Mouse (Mus musculus): Measurements from ENCODE around the gene Cstad. TPM values are rescaled to one million over a fixed set of nuclear protein-coding genes. Genes with fewer than 3 reads are reported as not detected.

Gene Cstad
- polyA plus RNA-seq, 1 experiment from 2014 or later: 1.7 TPM

GRCm38 (mm10) chr2:30613574-30613973 lies 18.7 kb downstream of the Cstad start:
- H3K9ac ChIP-seq (ENCODE audit: low read depth, low read length): peak overlapping the region; percentile 56
- peak overlapping the region; percentile 55 for H3K4me2 ChIP-seq (ENCODE audit: low read depth, low read length)
- peak; percentile 76 for ATAC-seq (ENCODE audit: low read depth)
- peak overlapping the region; percentile 21 for H3K4me3 ChIP-seq (ENCODE audit: low read depth, low read length)
- 1% methylated on average over 18 of the region's 18 CpGs for WGBS
- no peaks in the 10 kb centered on the region for H3K9me3 ChIP-seq (ENCODE audit: control insufficient read depth, low read length)
- no peaks in the 10 kb centered on the region for H3K36me3 ChIP-seq (ENCODE audit: control insufficient read depth, insufficient read depth, low read length)
- H3K4me1 ChIP-seq (ENCODE audit: control insufficient read depth, insufficient read depth, low read length): peaks cover 19% of the 10 kb centered on the region
- peak overlapping the region; percentile 72 for H3K27ac ChIP-seq (replicated peaks; ENCODE audit: low read depth, low read length)
- peak; percentile 90 for DNase-seq (ENCODE audit: low spot score)
- H3K27me3 ChIP-seq (replicated peaks; ENCODE audit: control insufficient read depth, insufficient read depth, low read length): no peaks in the 10 kb centered on the region

GRCm38 (mm10) chr2:30614151-30614923 lies 19.5 kb downstream of the Cstad start:
- Histone ChIP-seq H3K9ac (ENCODE audit: low read depth, low read length) (peak overlapping the region; percentile 56), H3K4me2 (ENCODE audit: low read depth, low read length) (peak overlapping the region; percentile 55), H3K36me3 (ENCODE audit: control insufficient read depth, insufficient read depth, low read length) (no peaks in the 10 kb centered on the region), H3K9me3 (ENCODE audit: control insufficient read depth, low read length) (no peaks in the 10 kb centered on the region), H3K27me3 (replicated peaks; ENCODE audit: control insufficient read depth, insufficient read depth, low read length) (no peaks in the 10 kb centered on the region), H3K4me1 (ENCODE audit: control insufficient read depth, insufficient read depth, low read length) (peaks cover 21% of the 10 kb centered on the region), H3K4me3 (ENCODE audit: low read depth, low read length) (peak overlapping the region; percentile 21), H3K27ac (replicated peaks; ENCODE audit: low read depth, low read length) (peak overlapping the region; percentile 72)
- 44% methylated on average over 9 of the region's 9 CpGs for WGBS
- DNase-seq (ENCODE audit: low spot score) (no peak), ATAC-seq (ENCODE audit: low read depth) (peak; percentile 24; the same call in 1 of the 2 replicates)

- 82% methylated on average over 2 of the region's 2 CpGs for WGBS
- Histone ChIP-seq H3K27me3 (replicated peaks; ENCODE audit: control insufficient read depth, insufficient read depth, low read length) (no peaks in the 10 kb centered on the region), H3K9ac (ENCODE audit: low read depth, low read length) (no peak overlapping the region), H3K36me3 (ENCODE audit: control insufficient read depth, insufficient read depth, low read length) (no peaks in the 10 kb centered on the region), H3K4me1 (ENCODE audit: control insufficient read depth, insufficient read depth, low read length) (peaks cover 21% of the 10 kb centered on the region), H3K4me2 (ENCODE audit: low read depth, low read length) (no peak overlapping the region), H3K4me3 (ENCODE audit: low read depth, low read length) (no peak overlapping the region), H3K9me3 (ENCODE audit: control insufficient read depth, low read length) (no peaks in the 10 kb centered on the region), H3K27ac (replicated peaks; ENCODE audit: low read depth, low read length) (no peak overlapping the region)
- ATAC-seq (ENCODE audit: low read depth) (no peak), DNase-seq (ENCODE audit: low spot score) (no peak)
These were observed 21.0 kb downstream of the Cstad start for GRCm38 (mm10) chr2:30615869-30616268.

GRCm38 (mm10) chr2:30616464-30616863 lies 21.6 kb downstream of the Cstad start:
- WGBS: 71% methylated on average over 6 of the region's 6 CpGs

GRCm38 (mm10) chr2:30618487-30619248 lies 23.8 kb downstream of the Cstad start:
- Histone ChIP-seq H3K4me3 (ENCODE audit: low read depth, low read length) (no peak overlapping the region), H3K9me3 (ENCODE audit: control insufficient read depth, low read length) (no peaks in the 10 kb centered on the region), H3K36me3 (ENCODE audit: control insufficient read depth, insufficient read depth, low read length) (no peaks in the 10 kb centered on the region), H3K27me3 (replicated peaks; ENCODE audit: control insufficient read depth, insufficient read depth, low read length) (no peaks in the 10 kb centered on the region), H3K27ac (replicated peaks; ENCODE audit: low read depth, low read length) (peak overlapping the region; percentile 12), H3K9ac (ENCODE audit: low read depth, low read length) (no peak overlapping the region), H3K4me2 (ENCODE audit: low read depth, low read length) (no peak overlapping the region), H3K4me1 (ENCODE audit: control insufficient read depth, insufficient read depth, low read length) (peaks cover 21% of the 10 kb centered on the region)
- no peak for ATAC-seq (ENCODE audit: low read depth)
- 61% methylated on average over 6 of the region's 6 CpGs for WGBS
- peak; percentile 54 for DNase-seq (ENCODE audit: low spot score)

More at GRCm38 (mm10) chr2:30616464-30616863, 21.6 kb downstream of the Cstad start:
- no peak for ATAC-seq (ENCODE audit: low read depth)
- H3K9me3 ChIP-seq (ENCODE audit: control insufficient read depth, low read length): no peaks in the 10 kb centered on the region
- no peak overlapping the region for H3K27ac ChIP-seq (replicated peaks; ENCODE audit: low read depth, low read length)
- no peak overlapping the region for H3K4me2 ChIP-seq (ENCODE audit: low read depth, low read length)
- H3K27me3 ChIP-seq (replicated peaks; ENCODE audit: control insufficient read depth, insufficient read depth, low read length): no peaks in the 10 kb centered on the region
- H3K4me1 ChIP-seq (ENCODE audit: control insufficient read depth, insufficient read depth, low read length): peaks cover 21% of the 10 kb centered on the region
- no peak for DNase-seq (ENCODE audit: low spot score)
- H3K4me3 ChIP-seq (ENCODE audit: low read depth, low read length): no peak overlapping the region
- H3K36me3 ChIP-seq (ENCODE audit: control insufficient read depth, insufficient read depth, low read length): no peaks in the 10 kb centered on the region
- no peak overlapping the region for H3K9ac ChIP-seq (ENCODE audit: low read depth, low read length)

- 69% methylated on average over 10 of the region's 10 CpGs for WGBS
- H3K4me3 ChIP-seq (ENCODE audit: low read depth, low read length): no peak overlapping the region
- H3K27ac ChIP-seq (replicated peaks; ENCODE audit: low read depth, low read length): no peak overlapping the region
- ATAC-seq (ENCODE audit: low read depth) (no peak), DNase-seq (ENCODE audit: low spot score) (no peak)
- no peak overlapping the region for H3K4me2 ChIP-seq (ENCODE audit: low read depth, low read length)
- no peak overlapping the region for H3K9ac ChIP-seq (ENCODE audit: low read depth, low read length)
- no peaks in the 10 kb centered on the region for H3K4me1 ChIP-seq (ENCODE audit: control insufficient read depth, insufficient read depth, low read length)
- no peaks in the 10 kb centered on the region for H3K27me3 ChIP-seq (replicated peaks; ENCODE audit: control insufficient read depth, insufficient read depth, low read length)
- H3K36me3 ChIP-seq (ENCODE audit: control insufficient read depth, insufficient read depth, low read length): no peaks in the 10 kb centered on the region
- H3K9me3 ChIP-seq (ENCODE audit: control insufficient read depth, low read length): no peaks in the 10 kb centered on the region
These were observed 29.0 kb downstream of the Cstad start for GRCm38 (mm10) chr2:30623873-30624272.

GRCm38 (mm10) chr2:30625296-30625826 lies 30.5 kb downstream of the Cstad start:
- Histone ChIP-seq H3K9me3 (ENCODE audit: control insufficient read depth, low read length) (no peaks in the 10 kb centered on the region), H3K4me3 (ENCODE audit: low read depth, low read length) (no peak overlapping the region), H3K27me3 (replicated peaks; ENCODE audit: control insufficient read depth, insufficient read depth, low read length) (no peaks in the 10 kb centered on the region), H3K4me1 (ENCODE audit: control insufficient read depth, insufficient read depth, low read length) (no peaks in the 10 kb centered on the region), H3K9ac (ENCODE audit: low read depth, low read length) (no peak overlapping the region), H3K4me2 (ENCODE audit: low read depth, low read length) (no peak overlapping the region), H3K27ac (replicated peaks; ENCODE audit: low read depth, low read length) (no peak overlapping the region), H3K36me3 (ENCODE audit: control insufficient read depth, insufficient read depth, low read length) (no peaks in the 10 kb centered on the region)
- 74% methylated on average over 6 of the region's 6 CpGs for WGBS
- ATAC-seq (ENCODE audit: low read depth): no peak
- no peak for DNase-seq (ENCODE audit: low spot score)

GRCm38 (mm10) chr2:30626058-30626675 lies 31.3 kb downstream of the Cstad start:
- ATAC-seq (ENCODE audit: low read depth) (no peak), DNase-seq (ENCODE audit: low spot score) (no peak)
- Histone ChIP-seq H3K4me3 (ENCODE audit: low read depth, low read length) (no peak overlapping the region), H3K27me3 (replicated peaks; ENCODE audit: control insufficient read depth, insufficient read depth, low read length) (no peaks in the 10 kb centered on the region), H3K36me3 (ENCODE audit: control insufficient read depth, insufficient read depth, low read length) (no peaks in the 10 kb centered on the region), H3K9me3 (ENCODE audit: control insufficient read depth, low read length) (no peaks in the 10 kb centered on the region), H3K4me2 (ENCODE audit: low read depth, low read length) (no peak overlapping the region), H3K4me1 (ENCODE audit: control insufficient read depth, insufficient read depth, low read length) (no peaks in the 10 kb centered on the region), H3K9ac (ENCODE audit: low read depth, low read length) (no peak overlapping the region), H3K27ac (replicated peaks; ENCODE audit: low read depth, low read length) (no peak overlapping the region)
- 70% methylated on average over 17 of the region's 17 CpGs for WGBS
